Mouse (Mus musculus) cerebellum, adult 2 months (tissue): Measurements from ENCODE around the gene Kdf1.

ENCODE experiments used
- CTCF ChIP-seq: fragments of 200-500 bp; IDR thresholded peaks from 2 replicates; pipeline ENCODE4 v1.5.1; 2011; ENCODE audit warnings: low read depth, mild to moderate bottlenecking, control low read depth, low read length, moderate library complexity, borderline replicate concordance; ENCODE audit not compliant: insufficient read depth
- POLR2A ChIP-seq: fragments of 200-500 bp; IDR thresholded peaks from 2 replicates; pipeline ENCODE4 v1.6.1; 2011; ENCODE audit warnings: low read length, control low read depth, borderline replicate concordance; ENCODE audit not compliant: insufficient read depth

DNA sequence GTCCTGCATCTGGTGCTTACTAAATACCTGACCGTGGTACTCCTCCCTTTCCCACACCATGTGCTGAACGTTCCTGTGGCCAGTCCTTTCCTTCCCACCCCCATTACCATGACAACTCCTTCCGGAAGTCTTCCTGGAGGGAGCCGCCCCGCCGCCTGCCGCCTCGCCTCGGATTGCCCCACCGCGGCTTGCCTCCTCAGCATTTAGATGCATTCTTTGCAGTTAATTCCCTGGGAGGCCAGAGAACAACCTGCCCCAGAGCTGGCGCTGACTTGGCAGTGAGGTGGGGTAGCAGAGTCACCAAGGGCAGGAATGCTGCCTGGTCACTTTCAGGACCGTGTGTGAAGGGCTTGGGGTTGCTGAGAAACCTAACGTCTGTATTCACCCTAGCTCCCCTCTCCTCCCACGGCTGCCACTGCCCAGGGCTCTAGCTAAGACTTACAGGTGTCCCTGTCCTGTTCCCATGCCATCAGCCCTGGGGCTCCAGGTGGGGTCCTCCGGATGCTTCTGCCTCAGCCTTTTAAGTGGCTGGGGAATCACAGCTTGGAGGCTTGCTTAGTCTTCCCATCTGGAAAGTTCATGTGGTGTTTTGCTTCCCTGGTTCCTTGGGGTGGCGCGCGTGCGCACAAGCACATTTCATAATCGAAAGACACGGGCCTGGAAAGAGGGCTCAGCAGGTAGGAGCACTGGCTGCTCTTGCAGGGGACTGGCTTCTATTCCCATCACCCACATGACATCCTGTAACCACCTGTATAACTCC, 34.3 kb upstream of the Kdf1 start:
- TF ChIP-seq CTCF: no peak
- TF ChIP-seq POLR2A: no peak
